Comparison of ENCODE assay signal across 17 mouse cellular contexts in genomic region chr9:78569934-78570333, GRCm38 (mm10). TPM values are rescaled to one million over a fixed set of nuclear protein-coding genes. Genes with fewer than 3 reads are reported as not detected.
"Had no signal": no experiment of that assay in that cellular context is flagged by ENCODE, and none has a peak within 500 bp of the region (broad histone marks: within the 10 kb centered on the region; RNA-seq: fewer than 3 reads in every experiment).

No protein-coding gene starts in this region.

- H3K27ac ChIP-seq: neural tube, embryonic 13.5 days; neural tube, embryonic 15.5 days; stomach, embryonic 15.5 days; stomach, postnatal 0 days had no signal

- H3K9me3 ChIP-seq: neural tube, embryonic 13.5 days; neural tube, embryonic 15.5 days; stomach, embryonic 15.5 days had no signal

- H3K4me3 ChIP-seq: neural tube, embryonic 13.5 days; neural tube, embryonic 15.5 days; stomach, embryonic 15.5 days had no signal

- H3K4me1 ChIP-seq: neural tube, embryonic 13.5 days; neural tube, embryonic 15.5 days; stomach, embryonic 15.5 days had no signal

- H3K27me3 ChIP-seq: neural tube, embryonic 13.5 days; neural tube, embryonic 15.5 days; stomach, embryonic 15.5 days had no signal

- H3K9ac ChIP-seq: neural tube, embryonic 13.5 days; neural tube, embryonic 15.5 days; stomach, embryonic 15.5 days had no signal

- DNase-seq: retina, postnatal 1 day; right cerebral cortex, adult 18-20 months; right cerebral cortex, postnatal 14 days; right cerebral cortex, postnatal 25 days; right cerebral cortex, postnatal 4 days; spleen, adult 18-20 months; thymus, adult 18-20 months; thymus, adult 2 months; thymus, postnatal 14 days; thymus, postnatal 25 days; thymus, postnatal 36 days; thymus, postnatal 4 days had no signal

- H3K4me2 ChIP-seq: neural tube, embryonic 13.5 days; neural tube, embryonic 15.5 days; stomach, embryonic 15.5 days had no signal

RNA-seq across cellular contexts. Expression of gene Cd109, which starts 45.4 kb away (rescaled TPM):
- total RNA-seq: neutrophil, adult 5-6 weeks had no signal
